Mouse (Mus musculus) CH12.LX (cell line): Measurements from ENCODE around the gene Plekha6. TPM values are rescaled to one million over a fixed set of nuclear protein-coding genes. Genes with fewer than 3 reads are reported as not detected.

Experiments used
- DNase-seq: peaks from one replicate; pipeline ENCODE4 v3.0.0-alpha.2; 2013; ENCODE audit errors: extremely low read depth
- H3K27ac ChIP-seq: 2 replicates; pipeline ENCODE4 v1.5.1; 2012; ENCODE audit warnings: low read depth, mild to moderate bottlenecking, control low read depth, moderate library complexity; ENCODE audit not compliant: insufficient read depth
- H3K27me3 ChIP-seq: replicated peaks from 2 replicates; pipeline ENCODE3; 2012; ENCODE audit warnings: inconsistent platforms
- H3K36me3 ChIP-seq, 2 experiments: replicated peaks in 1 of 2; 2 replicates each; pipeline versions ENCODE3 to v1.6.1; 2012; ENCODE audit warnings: inconsistent platforms in 1 of 2, low read length in 1 of 2, mild to moderate bottlenecking in 1 of 2, mixed read lengths in 1 of 2, moderate library complexity in 1 of 2; ENCODE audit not compliant: control insufficient read depth in 1 of 2, insufficient read depth in 1 of 2
- H3K4me1 ChIP-seq, 2 experiments: 2 replicates each; pipeline ENCODE4 v1.6.1; 2012; ENCODE audit warnings: inconsistent platforms in 1 of 2, moderate library complexity in 1 of 2; ENCODE audit not compliant: insufficient read depth in 2 of 2, control insufficient read depth in 1 of 2
- H3K4me2 ChIP-seq: 2 replicates; pipeline ENCODE4 v1.6.1; 2012; ENCODE audit warnings: low read depth, mild to moderate bottlenecking, control low read depth; ENCODE audit not compliant: poor library complexity, insufficient read depth, severe bottlenecking
- H3K4me3 ChIP-seq, 3 experiments: fragments of 150-350 bp in 1 of 3; sonication (generic) in 1 of 3; replicated peaks in 1 of 3; 2 replicates each; pipeline versions ENCODE3 to v1.5.1; 2011 to 2012; ENCODE audit warnings: low read depth in 2 of 3, low read length in 2 of 3, mild to moderate bottlenecking in 2 of 3, moderate library complexity in 2 of 3, control low read depth in 1 of 3, improper control_type of control experiment in 1 of 3, inconsistent platforms in 1 of 3, mixed read lengths in 1 of 3; ENCODE audit not compliant: poor library complexity in 1 of 3
- H3K79me2 ChIP-seq: replicated peaks from 2 replicates; pipeline ENCODE4 v1.6.1; 2012; ENCODE audit warnings: mild to moderate bottlenecking, moderate library complexity; ENCODE audit not compliant: control insufficient read depth, poor library complexity, insufficient read depth, severe bottlenecking; ENCODE audit errors: extremely low read depth
- H3K9ac ChIP-seq: 2 replicates; pipeline ENCODE4 v1.6.1; 2012; ENCODE audit warnings: low read depth, mild to moderate bottlenecking, control low read depth, moderate library complexity; ENCODE audit not compliant: insufficient read depth
- H3K9me3 ChIP-seq: replicated peaks from 2 replicates; pipeline ENCODE3; 2012; ENCODE audit warnings: low read length, inconsistent platforms, mixed read lengths
- BHLHE40 ChIP-seq: IDR thresholded peaks from 2 replicates; pipeline ENCODE4 v1.6.1; 2011; ENCODE audit warnings: mild to moderate bottlenecking, low read depth, low read length, improper control_type of control experiment
- CHD1 ChIP-seq: IDR thresholded peaks from 2 replicates; pipeline ENCODE4 v1.6.1; 2012; ENCODE audit warnings: low read depth, low read length, improper control_type of control experiment, inconsistent platforms
- ELF1 ChIP-seq: IDR thresholded peaks from 2 replicates; pipeline ENCODE4 v1.6.1; 2014; ENCODE audit warnings: low read depth, mild to moderate bottlenecking, inconsistent platforms, low read length, improper control_type of control experiment
- HCFC1 ChIP-seq: IDR thresholded peaks from 2 replicates; pipeline ENCODE4 v1.6.1; 2012; ENCODE audit warnings: low read depth, mild to moderate bottlenecking, inconsistent platforms, low read length, improper control_type of control experiment
- JUND ChIP-seq: conservative IDR thresholded peaks from 2 replicates; pipeline ENCODE4 v1.6.1; 2011; ENCODE audit warnings: low read depth, low read length, improper control_type of control experiment
- KAT2A ChIP-seq: IDR thresholded peaks from 2 replicates; pipeline ENCODE4 v1.6.1; 2012; ENCODE audit warnings: low read length, improper control_type of control experiment, inconsistent platforms; ENCODE audit not compliant: insufficient replicate concordance
- MEF2A ChIP-seq: IDR thresholded peaks from 2 replicates; pipeline ENCODE4 v1.6.1; 2014; ENCODE audit warnings: low read depth, mild to moderate bottlenecking, inconsistent platforms, low read length, improper control_type of control experiment, borderline replicate concordance
- MYC ChIP-seq: IDR thresholded peaks from 2 replicates; pipeline ENCODE4 v1.6.1; 2011; ENCODE audit warnings: low read depth, mild to moderate bottlenecking, improper control_type of control experiment, low read length
- PAX5 ChIP-seq: IDR thresholded peaks from 2 replicates; pipeline ENCODE4 v1.6.1; 2012; ENCODE audit warnings: low read length, inconsistent platforms, mixed read lengths
- POLR2AphosphoS2 ChIP-seq: IDR thresholded peaks from 2 replicates; pipeline ENCODE4 v1.6.1; 2011; ENCODE audit warnings: low read depth, low read length, improper control_type of control experiment
- RCOR1 ChIP-seq: conservative IDR thresholded peaks from 2 replicates; pipeline ENCODE4 v1.6.1; 2012; ENCODE audit warnings: low read depth, mild to moderate bottlenecking, inconsistent platforms, low read length, improper control_type of control experiment
- TCF12 ChIP-seq: IDR thresholded peaks from 2 replicates; pipeline ENCODE4 v1.6.1; 2014; ENCODE audit warnings: low read depth, mild to moderate bottlenecking, inconsistent platforms, low read length, improper control_type of control experiment
- USF1 ChIP-seq: IDR thresholded peaks from 2 replicates; pipeline ENCODE4 v1.6.1; 2014; ENCODE audit warnings: low read depth, mild to moderate bottlenecking, inconsistent platforms, low read length, improper control_type of control experiment
- USF2 ChIP-seq: conservative IDR thresholded peaks from 2 replicates; pipeline ENCODE4 v1.6.1; 2011; ENCODE audit warnings: low read depth, low read length, improper control_type of control experiment
- ZNF384 ChIP-seq: IDR thresholded peaks from 2 replicates; pipeline ENCODE4 v1.6.1; 2012; ENCODE audit warnings: low read depth, low read length, improper control_type of control experiment, inconsistent platforms
- dilution Hi-C: fragments of 300-500 bp; cut with MboI; formaldehyde crosslinking; loops from 2 replicates; pipeline ENCODE4 v1.14.3; 2020; ENCODE audit warnings: low sequenced_read_pairs; ENCODE audit not compliant: extremely low pct_unique_long_range_greater_than_20kb, extremely low pct_ligation_motif_present
- in situ Hi-C: fragments of 300-500 bp; cut with MboI; formaldehyde crosslinking; loops from 3 replicates; pipeline ENCODE4 v1.14.3; 2019; ENCODE audit warnings: low sequenced_read_pairs, low pct_ligation_motif_present, low pct_unique_long_range_greater_than_20kb, mixed read lengths
- polyA plus RNA-seq: library from polyadenylated mRNA; unstranded; fragments of >175 nt; gene quantifications from 2 replicates; pipeline ENCODE4 v1.2.1, GENCODE M21; 2012; ENCODE audit warnings: low read depth; ENCODE audit not compliant: insufficient read length
- total RNA-seq, 2 experiments: library from RNA; depleted of rRNA; stranded (reverse); fragments of 300-350 nt in 1 of 2; fragments of >200 nt in 1 of 2; gene quantifications; 2 replicates each; pipeline ENCODE4 v1.2.3; 2012 to 2014

The Plekha6 gene
- total and polyA plus RNA-seq, 3 experiments, result 0.07 TPM; not detected in 2

DNA sequence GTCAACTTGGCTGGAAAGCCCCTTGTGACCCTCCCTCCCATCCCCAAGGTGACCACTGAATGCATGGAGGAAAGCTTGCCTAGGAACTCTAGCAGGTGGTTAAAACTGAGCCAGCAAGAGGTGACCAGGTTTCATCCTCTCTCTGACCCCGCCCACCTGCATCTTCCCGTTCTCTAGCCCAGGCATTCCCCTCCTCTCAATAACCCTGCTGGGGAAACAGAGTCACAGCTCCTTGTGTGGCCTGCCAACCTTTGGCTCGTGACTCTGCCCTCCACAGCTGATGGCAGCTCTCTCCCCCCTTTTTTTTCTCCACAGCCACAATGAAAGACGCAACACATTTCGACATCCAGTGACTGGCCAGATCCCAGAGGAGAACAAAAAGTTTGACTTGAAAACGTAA is 94.7 kb downstream of the Plekha6 start:
- Histone ChIP-seq H3K36me3 (no peaks in the 10 kb centered on the region), H3K9ac (no peak overlapping the region), H3K27ac (no peak overlapping the region), H3K27me3 (peaks cover 97% of the 10 kb centered on the region), H3K4me2 (no peak overlapping the region), H3K9me3 (peaks cover 5% of the 10 kb centered on the region), H3K4me1 (no peaks in the 10 kb centered on the region), H3K4me3 (no peak overlapping the region), H3K79me2 (no peaks in the 10 kb centered on the region)
- in situ Hi-C loops, result no loop called here
- DNase-seq, result no peak
- TF ChIP-seq USF2 (no peak), PAX5 (no peak), USF1 (no peak), JUND (no peak), BHLHE40 (no peak)
- dilution Hi-C loops, result no loop called here

DNA sequence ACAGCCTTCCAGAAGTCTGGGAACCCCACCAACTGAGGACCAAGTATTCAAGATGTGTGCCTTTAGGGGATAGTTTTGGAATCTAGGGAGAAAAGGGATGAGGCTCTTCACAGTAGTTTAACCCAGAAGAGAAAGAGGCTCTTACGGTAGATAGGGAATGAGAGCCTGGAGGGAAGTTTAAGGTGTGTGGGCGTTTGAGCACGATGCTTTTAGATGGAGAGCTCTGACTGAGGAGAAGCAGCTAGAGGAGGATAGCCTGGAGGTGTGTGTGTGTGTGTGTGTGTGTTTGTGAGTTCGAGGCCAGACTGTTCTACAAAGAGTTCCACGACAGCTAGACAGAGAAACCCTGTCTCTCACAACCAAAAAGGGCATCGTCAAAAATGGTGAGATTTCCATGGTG is 98.6 kb downstream of the Plekha6 start:
- Histone ChIP-seq H3K9ac (no peak overlapping the region), H3K4me1 (no peaks in the 10 kb centered on the region), H3K27me3 (peaks cover 97% of the 10 kb centered on the region), H3K4me3 (no peak overlapping the region)
- TF ChIP-seq MEF2A, result no peak
- no peak for TF ChIP-seq ELF1
- no peak for TF ChIP-seq POLR2AphosphoS2
- no peak for TF ChIP-seq CHD1
- TF ChIP-seq HCFC1, result no peak
- TF ChIP-seq ZNF384, result no peak
- no peak for TF ChIP-seq BHLHE40
- TF ChIP-seq RCOR1, result no peak
- no peak for TF ChIP-seq TCF12
- TF ChIP-seq MYC, result no peak
- TF ChIP-seq KAT2A, result no peak
- TF ChIP-seq, all 38 proteins: peak for 0
- H3K79me2 ChIP-seq, result no peaks in the 10 kb centered on the region
- no peak overlapping the region for H3K4me2 ChIP-seq
- DNase-seq, result no peak
- dilution Hi-C loops (no loop called here), in situ Hi-C loops (no loop called here)
- H3K9me3 ChIP-seq, result peaks cover 5% of the 10 kb centered on the region
- H3K36me3 ChIP-seq, result no peaks in the 10 kb centered on the region
- no peak overlapping the region for H3K27ac ChIP-seq

DNA sequence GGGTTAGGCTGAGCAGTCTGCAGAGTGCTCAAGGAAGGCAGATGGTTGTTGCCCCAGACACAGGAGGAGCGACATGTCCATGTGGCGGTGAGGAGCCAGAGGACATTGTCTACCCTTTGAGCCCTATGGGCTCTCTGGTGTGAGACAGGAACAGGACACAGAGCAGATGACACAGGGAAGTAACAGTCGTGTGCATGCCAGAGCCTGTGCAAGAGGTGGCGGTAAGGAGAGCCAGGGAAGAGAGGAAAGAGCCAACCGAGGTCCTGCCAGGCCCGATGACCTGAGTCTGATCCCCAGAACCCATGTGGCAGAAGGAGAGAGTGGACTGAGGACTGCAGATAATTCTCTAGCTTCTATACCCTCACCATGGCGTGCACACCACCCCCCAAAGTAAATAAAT is 99.1 kb downstream of the Plekha6 start:
- no peaks in the 10 kb centered on the region for H3K36me3 ChIP-seq
- no peak for TF ChIP-seq ZNF384
- no peak overlapping the region for H3K27ac ChIP-seq
- peaks cover 97% of the 10 kb centered on the region for H3K27me3 ChIP-seq
- no peak overlapping the region for H3K9ac ChIP-seq
- no peaks in the 10 kb centered on the region for H3K79me2 ChIP-seq
- in situ Hi-C loops (no loop called here), dilution Hi-C loops (no loop called here)
- H3K4me3 ChIP-seq, result no peak overlapping the region
- H3K4me1 ChIP-seq, result no peaks in the 10 kb centered on the region
- DNase-seq, result no peak
- H3K9me3 ChIP-seq, result peaks cover 5% of the 10 kb centered on the region
- H3K4me2 ChIP-seq, result no peak overlapping the region
